Comparison of ENCODE assay signal across 12 mouse cellular contexts in the genomic region with DNA sequence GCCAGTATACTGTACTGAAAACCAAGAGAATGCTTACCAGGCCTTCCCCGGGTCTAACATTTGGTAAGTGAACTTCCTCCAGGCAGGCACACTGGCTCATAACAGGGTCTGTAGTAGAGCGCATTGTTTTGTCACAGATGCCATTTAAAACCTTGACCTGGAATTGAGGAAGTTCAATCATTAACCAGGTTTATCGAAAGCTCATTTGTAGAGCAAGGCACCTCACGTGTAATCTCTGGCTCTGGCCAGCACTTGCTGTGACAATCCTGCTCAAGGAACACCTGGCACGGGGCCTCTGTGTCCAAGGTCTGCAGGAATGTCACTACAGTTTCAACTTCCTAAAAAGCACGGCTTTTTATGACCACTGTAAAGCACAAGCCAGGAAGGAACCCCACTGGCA.
A peak's percentile ranks its signal among the peaks of the same experiment; 100 is the strongest.
DNase-seq lines count a peak whose midpoint lies in the region; ATAC-seq and TF ChIP-seq lines count a peak whose summit lies in the region.
"Had no signal": no experiment of that assay in that cellular context is flagged by ENCODE, and none has a peak within 500 bp of the region (broad histone marks: within the 10 kb centered on the region; RNA-seq: fewer than 3 reads in every experiment).

No protein-coding gene starts in this region.

- TF ChIP-seq CTCF in liver, embryonic 14.5 days (IDR thresholded peaks at IDR 0.05; ENCODE audit: low read depth), result no peak

- peak; percentile 43; the same call in 1 of the 2 replicates for ATAC-seq in liver, embryonic 14.5 days (ENCODE audit: insufficient read depth)

- H3K9ac ChIP-seq in liver, embryonic 14.5 days (replicated peaks), result no peak overlapping the region
- H3K9ac ChIP-seq: neural tube, embryonic 13.5 days had no signal

- H3K9me3 ChIP-seq in liver, embryonic 14.5 days (ENCODE audit: control insufficient read depth, low read length), result no peaks in the 10 kb centered on the region
- H3K9me3 ChIP-seq: hindbrain, embryonic 10.5 days; neural tube, embryonic 13.5 days had no signal

- H3K4me2 ChIP-seq in liver, embryonic 14.5 days (ENCODE audit: low read depth), result no peak overlapping the region
- H3K4me2 ChIP-seq: midbrain, embryonic 11.5 days; neural tube, embryonic 13.5 days had no signal

- DNase-seq in adrenal gland, postnatal 14 days, result peak; percentile 31
- no peak for DNase-seq in adrenal gland, postnatal 25 days
- peak; percentile 44 for DNase-seq in brain, adult 2 months (ENCODE audit: low read depth, low spot score)
- peak; percentile 86 for DNase-seq in kidney, adult 8-10 months
- no peak for DNase-seq in liver, embryonic 14.5 days (ENCODE audit: low read depth in 3 of 3, low spot score in 3 of 3)
- DNase-seq in layer of hippocampus, postnatal 36 days, result no peak
- DNase-seq in gastrocnemius, postnatal 14 days, result no peak
- no peak for DNase-seq in right cerebral cortex, adult 18-20 months

- no peak for TF ChIP-seq EP300 in liver, embryonic 14.5 days (IDR thresholded peaks at IDR 0.05; ENCODE audit: low read depth)

- 0 out of 4 replicates have a peak, but pooled peaks cover 0 to 2% of the 10 kb centered on the region in 2 experiments for H3K4me1 ChIP-seq in liver, embryonic 14.5 days (replicated peaks; ENCODE audit: control insufficient read depth in 2 of 2, insufficient read depth in 2 of 2, low read length in 1 of 2)
- H3K4me1 ChIP-seq: hindbrain, embryonic 10.5 days had no signal

- no peak overlapping the region for H3K4me3 ChIP-seq in liver, embryonic 14.5 days (ENCODE audit: insufficient read depth in 1 of 2, low read depth in 2 of 2, low read length in 2 of 2)
- H3K4me3 ChIP-seq: erythroblast, embryonic 14.5 days; hindbrain, embryonic 10.5 days; neural tube, embryonic 13.5 days had no signal

- H3K27ac ChIP-seq in liver, embryonic 14.5 days, result no peak overlapping the region
- H3K27ac ChIP-seq: hindbrain, embryonic 10.5 days; neural tube, embryonic 13.5 days had no signal

- WGBS in liver, embryonic 14.5 days (ENCODE audit: insufficient replicate concordance), result 45% methylated on average over 6 of the region's 6 CpGs

- H3K36me3 ChIP-seq in liver, embryonic 14.5 days (replicated peaks; ENCODE audit: control insufficient read depth, insufficient read depth, low read depth), result no peaks in the 10 kb centered on the region; the same call in 1 of the 2 replicates
- H3K36me3 ChIP-seq: neural tube, embryonic 13.5 days had no signal

- no peaks in the 10 kb centered on the region for H3K27me3 ChIP-seq in liver, embryonic 14.5 days (ENCODE audit: control insufficient read depth, insufficient read depth, low read length)
- H3K27me3 ChIP-seq: neural tube, embryonic 13.5 days had no signal

- intact Hi-C loops in gastrocnemius, postnatal 14 days (cut with DNase I; ENCODE audit: low total_unique reads), result no loop called here

Comparison
In these comparisons a context has a peak if more than half of its experiments do, and no peak if none do; other contexts are left out.
1. DNase-seq: peak in adrenal gland, postnatal 14 days (single experiment), brain, adult 2 months (single experiment) and kidney, adult 8-10 months (2 of 2); none in adrenal gland, postnatal 25 days (single experiment), liver, embryonic 14.5 days (0 of 3), layer of hippocampus, postnatal 36 days (0 of 2), gastrocnemius, postnatal 14 days (single experiment) and right cerebral cortex, adult 18-20 months (single experiment).